In the genomic region with DNA sequence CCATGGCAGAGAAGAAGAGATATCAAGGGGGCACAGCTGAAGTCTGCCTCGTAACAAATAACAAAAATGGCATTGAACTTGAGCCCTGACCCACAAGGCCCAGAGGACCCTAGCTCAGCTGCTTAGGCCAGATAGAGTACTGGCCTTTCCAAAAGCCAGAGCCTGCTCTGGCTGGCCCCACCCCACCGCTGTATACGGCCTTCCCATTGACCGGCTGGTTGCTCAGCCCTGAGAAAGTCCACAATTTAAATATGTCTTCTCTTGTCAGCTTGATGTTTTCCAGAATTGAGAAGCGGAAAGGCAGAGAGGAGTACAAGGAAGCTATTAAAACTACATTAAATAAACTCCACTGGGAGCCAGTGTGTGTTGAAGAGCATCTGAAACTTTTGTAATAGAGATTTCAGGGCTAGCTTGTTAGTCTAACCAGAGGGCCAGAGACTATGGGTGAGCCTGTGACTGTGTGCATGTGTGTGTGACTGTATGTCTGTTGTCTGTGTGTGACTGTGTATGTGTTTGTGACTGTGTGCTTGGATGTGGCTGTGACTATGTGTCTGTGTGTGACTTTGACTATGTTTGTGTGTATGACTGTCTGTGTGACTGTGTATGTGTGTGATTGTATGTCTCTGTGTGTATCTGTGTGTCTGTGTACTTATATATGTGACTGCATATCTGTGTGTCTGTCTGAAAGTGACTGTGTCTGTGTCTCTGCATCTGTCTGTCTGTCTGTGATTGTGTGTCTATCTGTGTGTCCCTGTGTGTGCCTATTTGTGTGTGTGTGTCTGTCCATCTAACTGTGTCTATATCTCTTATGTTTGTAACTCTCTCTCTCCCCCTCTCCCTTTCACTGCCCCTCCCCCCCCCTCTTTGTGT, we compare ENCODE assay signal across 8 mouse cellular contexts. TPM values are rescaled to one million over a fixed set of nuclear protein-coding genes. Genes with fewer than 3 reads are reported as not detected.
DNase-seq lines count a peak whose midpoint lies in the region; ATAC-seq and TF ChIP-seq lines count a peak whose summit lies in the region.
"Had no signal": no experiment of that assay in that cellular context is flagged by ENCODE, and none has a peak within 500 bp of the region (broad histone marks: within the 10 kb centered on the region; RNA-seq: fewer than 3 reads in every experiment).

No protein-coding gene starts in this region.

- TF ChIP-seq POLR2A in CH12.LX (IDR thresholded peaks at IDR 0.05; ENCODE audit: low read depth, low read length), result no peak

- 48% methylated on average over 5 of the region's 5 CpGs for WGBS in kidney, embryonic 14.5 days
- WGBS in limb, embryonic 10.5 days, result 53% methylated on average over 5 of the region's 5 CpGs

- dilution Hi-C loops in CH12.LX (cut with MboI; ENCODE audit: extremely low pct_ligation_motif_present, extremely low pct_unique_long_range_greater_than_20kb, low sequenced_read_pairs), result no loop called here

- no peak for DNase-seq in kidney, adult 11 months
- DNase-seq in CH12.LX (ENCODE audit: extremely low read depth), result no peak
- DNase-seq in Patski (ENCODE audit: low read depth, low spot score), result no peak
- DNase-seq in limb, embryonic 10.5 days (ENCODE audit: low spot score), result no peak
- DNase-seq in spleen, postnatal 10 days (ENCODE audit: low spot score in 2 of 2), result no peak

- 0 out of 2 replicates have a peak, but pooled peaks cover 2% of the 10 kb centered on the region for H3K79me2 ChIP-seq in CH12.LX (replicated peaks; ENCODE audit: control insufficient read depth, extremely low read depth, insufficient read depth, poor library complexity, severe bottlenecking)

- no peaks in the 10 kb centered on the region for H3K36me3 ChIP-seq in kidney, embryonic 14.5 days (ENCODE audit: control insufficient read depth, insufficient read depth, low read length)
- peaks cover 0 to 6% of the 10 kb centered on the region in 2 experiments for H3K36me3 ChIP-seq in CH12.LX (replicated peaks in 1 of 2; ENCODE audit: control insufficient read depth in 1 of 2, insufficient read depth in 1 of 2, low read length in 1 of 2)
- H3K36me3 ChIP-seq in limb, embryonic 10.5 days, result no peaks in the 10 kb centered on the region

- H3K4me1 ChIP-seq in kidney, embryonic 14.5 days (ENCODE audit: control insufficient read depth, insufficient read depth, low read length), result peaks cover 33% of the 10 kb centered on the region
- peaks cover 21 to 37% of the 10 kb centered on the region in 2 experiments for H3K4me1 ChIP-seq in CH12.LX (ENCODE audit: control insufficient read depth in 1 of 2, insufficient read depth in 2 of 2)
- peaks cover 39% of the 10 kb centered on the region for H3K4me1 ChIP-seq in limb, embryonic 10.5 days

- H3K4me3 ChIP-seq in kidney, embryonic 14.5 days (ENCODE audit: low read length), result no peak overlapping the region
- H3K4me3 ChIP-seq in CH12.LX (replicated peaks in 1 of 3; ENCODE audit: low read depth in 2 of 3, low read length in 2 of 3, poor library complexity in 1 of 3), result peak overlapping the region in 1 of 3 experiments; percentile 15
- no peak overlapping the region for H3K4me3 ChIP-seq in limb, embryonic 10.5 days

- TF ChIP-seq EP300 in CH12.LX (IDR thresholded peaks at IDR 0.05; ENCODE audit: low read length), result no peak

- CTCF ChIA-PET in Patski (lab: Charles Lee), result interaction anchor here (0.9 to 2.0 kb wide), 5 partner anchors 9 to 40 kb away, joined by 3 to 8 read pairs (median 4); no protein-coding TSS in a partner anchor

- H3K9me3 ChIP-seq in kidney, embryonic 14.5 days (ENCODE audit: control insufficient read depth, low read length), result no peaks in the 10 kb centered on the region
- no peaks in the 10 kb centered on the region for H3K9me3 ChIP-seq in CH12.LX (replicated peaks; ENCODE audit: low read length)
- H3K9me3 ChIP-seq in limb, embryonic 10.5 days (replicated peaks), result no peaks in the 10 kb centered on the region

- TF ChIP-seq CTCF in CH12.LX (conservative IDR thresholded peaks at IDR 0.05 in 1 of 2, IDR thresholded peaks at IDR 0.05 in 1 of 2; ENCODE audit: low read depth in 2 of 2, low read length in 2 of 2) (no peak), Patski (IDR thresholded peaks at IDR 0.05) (no peak)

- peak; percentile 82 for ATAC-seq in kidney, embryonic 14.5 days (ENCODE audit: low FRiP score, low TSS enrichment)
- ATAC-seq in Patski, result peak; percentile 13
- no peak for ATAC-seq in monocyte, adult 5-6 weeks (replicated peaks; ENCODE audit: insufficient number of reproducible peaks, low FRiP score, low TSS enrichment, poor library complexity, severe bottlenecking)

- peak overlapping the region; percentile 55; the same call in 1 of the 2 replicates for H3K27ac ChIP-seq in kidney, embryonic 14.5 days (ENCODE audit: low read depth, low read length)
- H3K27ac ChIP-seq in CH12.LX (ENCODE audit: insufficient read depth, low read depth), result peak overlapping the region; percentile 79
- peak overlapping the region; percentile 70; the same call in 1 of the 2 replicates for H3K27ac ChIP-seq in limb, embryonic 10.5 days

- H3K27me3 ChIP-seq in kidney, embryonic 14.5 days (ENCODE audit: control insufficient read depth, insufficient read depth, low read length), result no peaks in the 10 kb centered on the region
- no peaks in the 10 kb centered on the region for H3K27me3 ChIP-seq in CH12.LX (replicated peaks)
- no peaks in the 10 kb centered on the region for H3K27me3 ChIP-seq in Patski
- H3K27me3 ChIP-seq in limb, embryonic 10.5 days (ENCODE audit: low read depth, poor library complexity, severe bottlenecking), result no peaks in the 10 kb centered on the region

- TF ChIP-seq RAD21 in CH12.LX (IDR thresholded peaks at IDR 0.05; ENCODE audit: low read depth, low read length), result no peak

- in situ Hi-C loops in CH12.LX (cut with MboI; ENCODE audit: low pct_ligation_motif_present, low pct_unique_long_range_greater_than_20kb, low sequenced_read_pairs), result no loop called here
- in situ Hi-C loops in Patski (cut with MboI; ENCODE audit: low pct_unique_long_range_greater_than_20kb), result no loop called here

- H3K9ac ChIP-seq in kidney, embryonic 14.5 days (ENCODE audit: low read depth, low read length), result no peak overlapping the region
- peak overlapping the region; percentile 74 for H3K9ac ChIP-seq in CH12.LX (ENCODE audit: insufficient read depth, low read depth)

- H3K4me2 ChIP-seq in kidney, embryonic 14.5 days (replicated peaks; ENCODE audit: low read depth, low read length), result no peak overlapping the region
- H3K4me2 ChIP-seq in CH12.LX (ENCODE audit: insufficient read depth, low read depth, poor library complexity, severe bottlenecking), result peak overlapping the region; percentile 99

- POLR2A ChIA-PET in Patski (lab: Charles Lee), result no interaction called here

TF ChIP-seq in CH12.LX, 34 proteins besides CTCF, POLR2A, EP300 and RAD21:
- TF ChIP-seq MAFK (IDR thresholded peaks at IDR 0.05; ENCODE audit: insufficient replicate concordance, low read length) (no peak), SMC3 (IDR thresholded peaks at IDR 0.05; ENCODE audit: low read depth, low read length) (no peak), ZNF384 (IDR thresholded peaks at IDR 0.05; ENCODE audit: low read depth, low read length) (no peak), MEF2A (IDR thresholded peaks at IDR 0.05; ENCODE audit: borderline replicate concordance, low read depth, low read length) (no peak), ZMIZ1 (IDR thresholded peaks at IDR 0.05; ENCODE audit: low read depth, low read length) (no peak), MAX (IDR thresholded peaks at IDR 0.05; ENCODE audit: low read length) (no peak), KAT2A (IDR thresholded peaks at IDR 0.05; ENCODE audit: insufficient replicate concordance, low read length) (no peak), ELF1 (IDR thresholded peaks at IDR 0.05; ENCODE audit: low read depth, low read length) (no peak), ZKSCAN1 (IDR thresholded peaks at IDR 0.05; ENCODE audit: borderline replicate concordance, low read depth, low read length) (no peak), ETS1 (conservative IDR thresholded peaks at IDR 0.05; ENCODE audit: low read depth, low read length) (no peak), SIN3A (IDR thresholded peaks at IDR 0.05; ENCODE audit: low read length) (no peak), JUND (conservative IDR thresholded peaks at IDR 0.05; ENCODE audit: low read depth, low read length) (no peak), USF1 (IDR thresholded peaks at IDR 0.05; ENCODE audit: low read depth, low read length) (no peak), PAX5 (IDR thresholded peaks at IDR 0.05; ENCODE audit: low read length) (no peak), E2F4 (IDR thresholded peaks at IDR 0.05; ENCODE audit: insufficient replicate concordance, low read depth, low read length) (no peak), MXI1 (IDR thresholded peaks at IDR 0.05; ENCODE audit: low read depth, low read length) (no peak), POLR2AphosphoS2 (IDR thresholded peaks at IDR 0.05; ENCODE audit: low read depth, low read length) (no peak), ZC3H11A (IDR thresholded peaks at IDR 0.05; ENCODE audit: low read depth, low read length) (no peak)

RNA-seq across cellular contexts. Expression of gene Gm17571, which starts 36.9 kb away (rescaled TPM):
- polyA plus RNA-seq in kidney, embryonic 14.5 days (2014; fragmentation: Nextera tagmentation; extraction: Ambion mirVana), result not detected in 2 replicates
- total RNA-seq in CH12.LX (2012; rRNA removed) (not detected in 2 replicates), CH12.LX (2014; rRNA removed) (not detected in 2 replicates)
- polyA plus RNA-seq in CH12.LX (2012; ENCODE audit: insufficient read length, low read depth) (not detected in 2 replicates), Patski (2021) (not detected)
- polyA plus RNA-seq in limb, embryonic 10.5 days (2016; fragmentation: Nextera tagmentation; extraction: Ambion mirVana), result not detected in 2 replicates
- not detected in 3 replicates for total RNA-seq in monocyte, adult 5-6 weeks (2017)
- total RNA-seq: layer of hippocampus, adult 8-10 months had no signal
